Mouse (Mus musculus) heart, embryonic 14.5 days (tissue): ENCODE results near the gene Mettl2. TPM values are rescaled to one million over a fixed set of nuclear protein-coding genes. Genes with fewer than 3 reads are reported as not detected.
"Not testable (repeated sequence)": the region's sequence is repeated elsewhere in the genome, so short reads cannot be mapped to it uniquely, and the experiment has no call there.

ENCODE experiments used
- ATAC-seq: fragments of 200-750 bp; cut with Nextera tagmentation; 2 replicates; pipeline ENCODE4 v1.8.0; 2017; ENCODE audit warnings: low read depth, moderate TSS enrichment; ENCODE audit not compliant: insufficient number of reproducible peaks, insufficient read depth, low FRiP score
- H3K27ac ChIP-seq, 2 experiments: fragments of 200-500 bp in 1 of 2; fragments of 300-500 bp in 1 of 2; sonication (generic) in 1 of 2; replicated peaks in 1 of 2; 2 replicates each; pipeline ENCODE4 v1.5.1; 2012 to 2014; ENCODE audit warnings: low read depth in 2 of 2, low read length in 2 of 2, control low read depth in 1 of 2, mild to moderate bottlenecking in 1 of 2, mixed read lengths in 1 of 2; ENCODE audit not compliant: control insufficient read depth in 1 of 2, insufficient read depth in 1 of 2
- H3K27me3 ChIP-seq: fragments of 300-500 bp; sonication (generic); 2 replicates; pipeline ENCODE4 v1.6.1; 2014; ENCODE audit warnings: mild to moderate bottlenecking, low read length, control low read depth; ENCODE audit not compliant: control insufficient read depth, insufficient read depth
- H3K36me3 ChIP-seq: fragments of 300-500 bp; sonication (generic); 2 replicates; pipeline ENCODE4 v1.6.1; 2014; ENCODE audit warnings: mild to moderate bottlenecking, control low read depth, low read length, mixed read lengths; ENCODE audit not compliant: control insufficient read depth, insufficient read depth
- H3K4me1 ChIP-seq, 2 experiments: fragments of 200-500 bp in 1 of 2; fragments of 300-500 bp in 1 of 2; sonication (generic) in 1 of 2; 2 replicates each; pipeline ENCODE4 v1.6.1; 2012 to 2014; ENCODE audit warnings: low read length in 2 of 2, control low read depth in 1 of 2, mixed read lengths in 1 of 2; ENCODE audit not compliant: control insufficient read depth in 2 of 2, insufficient read depth in 2 of 2
- H3K4me2 ChIP-seq: fragments of 300-500 bp; sonication (generic); 2 replicates; pipeline ENCODE4 v1.6.1; 2014; ENCODE audit warnings: mild to moderate bottlenecking, low read length
- H3K4me3 ChIP-seq, 2 experiments: fragments of 200-500 bp in 1 of 2; fragments of 300-500 bp in 1 of 2; sonication (generic) in 1 of 2; 2 replicates each; pipeline ENCODE4 v1.5.1; 2012 to 2014; ENCODE audit warnings: low read length in 2 of 2, mild to moderate bottlenecking in 2 of 2, control low read depth in 1 of 2, low read depth in 1 of 2, moderate library complexity in 1 of 2; ENCODE audit not compliant: control insufficient read depth in 1 of 2, insufficient read depth in 1 of 2
- H3K9ac ChIP-seq: fragments of 300-500 bp; sonication (generic); 2 replicates; pipeline ENCODE4 v1.6.1; 2014; ENCODE audit warnings: mild to moderate bottlenecking, low read length
- H3K9me3 ChIP-seq: fragments of 300-500 bp; sonication (generic); 2 replicates; pipeline ENCODE4 v1.6.1; 2016; ENCODE audit warnings: low read length, control low read depth; ENCODE audit not compliant: control insufficient read depth
- WGBS: fragments of 180-500 bp; shearing (Covaris S2); extraction: QIAGEN DNeasy Blood & Tissue Kit; methylation state at CpG from one replicate; pipeline ENCODE4 v1.1.7; 2014; 5-methylcytosine and 5-hydroxymethylcytosine counted together
- polyA plus RNA-seq: library from polyadenylated mRNA; unstranded; fragments of >200 nt; fragmentation: Nextera tagmentation; extraction: Ambion mirVana; gene quantifications from 2 replicates; pipeline ENCODE4 v1.2.1, GENCODE M21; 2014

Mettl2 gene
- polyA plus RNA-seq = 25.2 and 26.0 TPM in 2 replicates

- WGBS = 3% methylated on average over 29 of the region's 38 CpGs
- Histone ChIP-seq H3K4me3 (peak within 1 kb of the TSS; percentile 89 to 99), H3K36me3 (peaks cover 21% of the 10 kb centered on the region), H3K27me3 (no peaks in the 10 kb centered on the region), H3K9ac (peak within 1 kb of the TSS; percentile 87), H3K9me3 (0 out of 2 replicates have a peak, but pooled peaks cover 3% of the 10 kb centered on the region), H3K4me1 (peaks cover 3 to 11% of the 10 kb centered on the region in 2 experiments; a peak in 3 of 4 replicates), H3K4me2 (peak within 1 kb of the TSS; percentile 92), H3K27ac (peak within 1 kb of the TSS; percentile 65 to 88)
- peak; percentile 86 for ATAC-seq
These were observed at the start of gene Mettl2 for GRCm38 (mm10) chr11:105125735-105126519. Gene Mettl2 (plus strand): TSS chr11:105126425.

- not testable (repeated sequence) for H3K4me1 ChIP-seq, H3K4me2 ChIP-seq, H3K27ac ChIP-seq, H3K4me3 ChIP-seq, H3K9me3 ChIP-seq, H3K9ac ChIP-seq, H3K36me3 ChIP-seq, ATAC-seq, H3K27me3 ChIP-seq
- 67% methylated on average over 22 of the region's 22 CpGs for WGBS
These were observed 13.8 kb upstream of the Mettl2 start for GRCm38 (mm10) chr11:105112448-105112847.

GRCm38 (mm10) chr11:105117814-105118213 lies 8.4 kb upstream of the Mettl2 start:
- no peak for ATAC-seq
- Histone ChIP-seq H3K9me3 (no peaks in the 10 kb centered on the region), H3K27ac (no peak overlapping the region), H3K4me3 (no peak overlapping the region), H3K9ac (no peak overlapping the region), H3K27me3 (no peaks in the 10 kb centered on the region), H3K4me1 (no peaks in the 10 kb centered on the region), H3K36me3 (no peaks in the 10 kb centered on the region), H3K4me2 (no peak overlapping the region)
- 81% methylated on average over 7 of the region's 7 CpGs for WGBS

GRCm38 (mm10) chr11:105120551-105121061 lies 5.6 kb upstream of the Mettl2 start:
- Histone ChIP-seq H3K36me3 (no peaks in the 10 kb centered on the region), H3K9ac (no peak overlapping the region), H3K9me3 (0 out of 2 replicates have a peak, but pooled peaks cover 3% of the 10 kb centered on the region), H3K4me1 (no peaks in the 10 kb centered on the region), H3K27me3 (no peaks in the 10 kb centered on the region), H3K4me2 (no peak overlapping the region), H3K4me3 (no peak overlapping the region), H3K27ac (no peak overlapping the region)
- ATAC-seq = no peak
- WGBS = 13% methylated on average over 4 of the region's 4 CpGs

- not testable (repeated sequence) for H3K27me3 ChIP-seq, H3K9me3 ChIP-seq, H3K36me3 ChIP-seq, ATAC-seq, H3K27ac ChIP-seq, H3K9ac ChIP-seq, H3K4me1 ChIP-seq, H3K4me3 ChIP-seq, H3K4me2 ChIP-seq
- 61% methylated on average over 5 of the region's 5 CpGs for WGBS
These were observed 4.4 kb upstream of the Mettl2 start for GRCm38 (mm10) chr11:105121792-105122191.

- Histone ChIP-seq H3K4me2 (no peak overlapping the region), H3K9me3 (0 out of 2 replicates have a peak, but pooled peaks cover 3% of the 10 kb centered on the region), H3K36me3 (peaks cover 4% of the 10 kb centered on the region), H3K9ac (no peak overlapping the region), H3K4me1 (peaks cover 3 to 11% of the 10 kb centered on the region in 2 experiments; a peak in 3 of 4 replicates), H3K4me3 (no peak overlapping the region), H3K27me3 (no peaks in the 10 kb centered on the region), H3K27ac (no peak overlapping the region)
- no peak for ATAC-seq
- 10% methylated on average over 9 of the region's 9 CpGs for WGBS
These were observed 2.2 kb upstream of the Mettl2 start for GRCm38 (mm10) chr11:105123986-105124385.

GRCm38 (mm10) chr11:105126520-105127029 lies 350 bp downstream of the Mettl2 start:
- Histone ChIP-seq H3K36me3 (peaks cover 28% of the 10 kb centered on the region), H3K4me2 (peak overlapping the region; percentile 92), H3K4me1 (peaks cover 3 to 11% of the 10 kb centered on the region in 2 experiments; a peak in 3 of 4 replicates), H3K4me3 (peak overlapping the region; percentile 89 to 99), H3K9ac (peak overlapping the region; percentile 87), H3K9me3 (0 out of 2 replicates have a peak, but pooled peaks cover 3% of the 10 kb centered on the region), H3K27ac (no peak overlapping the region), H3K27me3 (no peaks in the 10 kb centered on the region)
- ATAC-seq = no peak
- under 1% methylated on average over 49 of the region's 49 CpGs for WGBS
